Mouse (Mus musculus) olfactory bulb, adult 2 months (tissue): ENCODE results near the gene Thsd7b.

ENCODE experiments used
- CTCF ChIP-seq: fragments of 200-500 bp; IDR thresholded peaks from 2 replicates; pipeline ENCODE4 v1.5.1; 2012; ENCODE audit warnings: low read depth, mild to moderate bottlenecking, low read length, moderate library complexity; ENCODE audit not compliant: insufficient read depth
- POLR2A ChIP-seq: fragments of 200-500 bp; IDR thresholded peaks from 2 replicates; pipeline ENCODE4 v1.6.1; 2012; ENCODE audit warnings: mild to moderate bottlenecking, low read depth, low read length, moderate library complexity; ENCODE audit not compliant: insufficient read depth

- TF ChIP-seq POLR2A: no peak
- no peak for TF ChIP-seq CTCF
These were observed 488.1 kb downstream of the Thsd7b start for GRCm38 (mm10) chr1:129761234-129761633.
